Mouse (Mus musculus): ENCODE results near the gene Ckm. TPM values are rescaled to one million over a fixed set of nuclear protein-coding genes. Genes with fewer than 3 reads are reported as not detected.

Ckm gene
- polyA plus RNA-seq (2014; fragmentation: Illumina TruSeq; extraction: RNeasy Lipid Tissue Mini Kit (QIAGEN cat#74804); ENCODE audit: low replicate concordance), result not detected

GRCm38 (mm10) chr7:19404476-19404875 is at the start of gene Ckm:
Ckm (plus strand) TSS chr7:19404776.

DNA sequence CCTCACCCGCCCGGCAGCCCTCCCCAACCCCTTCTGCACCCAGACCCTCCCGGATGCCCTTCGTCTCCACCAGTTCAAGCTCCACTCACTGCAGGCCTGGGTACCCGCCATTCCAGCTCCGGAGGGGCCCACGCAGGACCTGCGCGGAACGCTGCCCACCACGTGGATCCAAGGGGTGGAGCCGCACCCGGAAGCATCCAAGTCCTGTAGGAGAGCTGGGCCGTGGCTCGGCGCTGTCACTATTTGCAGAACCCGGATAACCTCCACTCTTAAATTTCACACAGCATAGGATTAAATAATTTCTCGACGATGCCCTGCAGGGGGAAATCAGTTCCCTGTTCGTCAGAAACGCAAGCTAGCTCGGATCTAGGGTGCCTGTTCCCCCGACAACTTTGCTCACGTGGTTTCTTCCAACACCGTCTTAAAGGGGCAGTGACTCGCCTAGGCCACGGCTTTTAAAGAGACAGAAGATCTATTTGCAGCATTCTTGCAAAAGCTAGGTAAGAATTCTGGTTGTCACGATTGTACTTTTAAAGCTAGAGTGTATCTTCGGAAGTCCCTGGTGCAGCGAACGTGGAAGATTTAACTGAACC is 45.2 kb upstream of the Ckm start, which contains the start of the genes Cd3eap and Ppp1r13l:
Cd3eap (minus strand) TSS at position 185 of the 593 bp plus-strand sequence.
Ppp1r13l (plus strand) TSS at position 451 of the 593 bp plus-strand sequence.

DNA sequence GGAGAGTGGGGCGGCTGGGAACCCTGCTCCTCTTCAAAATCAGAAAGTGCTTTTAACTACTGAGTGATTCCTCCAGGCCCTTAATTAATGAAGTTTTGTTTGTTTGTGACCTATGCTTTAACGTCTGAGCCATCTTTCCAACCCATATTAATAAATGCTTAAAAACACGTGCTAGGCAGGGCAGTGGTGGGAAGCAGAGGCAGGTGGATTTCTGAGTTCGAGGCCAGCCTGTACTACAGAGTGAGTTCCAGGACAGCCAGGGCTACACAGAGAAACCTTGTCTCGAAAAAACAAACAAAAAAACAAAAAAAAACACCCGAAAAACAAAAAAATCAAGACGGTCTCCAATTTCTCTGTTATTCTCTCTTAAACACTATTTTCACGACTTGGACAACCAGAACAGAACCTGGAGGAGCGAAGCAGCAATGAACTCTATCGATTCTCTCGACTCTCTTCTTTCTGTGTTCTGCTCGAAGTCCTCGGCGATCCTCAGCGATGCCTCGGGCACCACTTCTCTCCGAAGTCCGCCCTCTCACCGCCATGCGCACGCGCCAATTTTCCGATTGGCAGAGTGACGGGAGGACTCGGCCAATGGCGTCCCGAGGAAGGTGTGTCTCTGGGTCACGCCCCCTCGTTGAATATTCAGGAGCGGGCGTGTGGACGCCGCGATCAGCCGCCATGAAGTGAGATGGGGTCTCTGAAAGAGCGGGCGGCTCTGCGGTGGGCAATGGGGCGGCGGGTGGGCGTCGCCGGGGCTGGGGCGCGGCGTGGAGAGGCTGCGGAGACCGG is 23.0 kb upstream of the Ckm start, which contains the start of gene Ercc2:
Ercc2 (plus strand) TSS at position 634 of the 789 bp plus-strand sequence.

DNA sequence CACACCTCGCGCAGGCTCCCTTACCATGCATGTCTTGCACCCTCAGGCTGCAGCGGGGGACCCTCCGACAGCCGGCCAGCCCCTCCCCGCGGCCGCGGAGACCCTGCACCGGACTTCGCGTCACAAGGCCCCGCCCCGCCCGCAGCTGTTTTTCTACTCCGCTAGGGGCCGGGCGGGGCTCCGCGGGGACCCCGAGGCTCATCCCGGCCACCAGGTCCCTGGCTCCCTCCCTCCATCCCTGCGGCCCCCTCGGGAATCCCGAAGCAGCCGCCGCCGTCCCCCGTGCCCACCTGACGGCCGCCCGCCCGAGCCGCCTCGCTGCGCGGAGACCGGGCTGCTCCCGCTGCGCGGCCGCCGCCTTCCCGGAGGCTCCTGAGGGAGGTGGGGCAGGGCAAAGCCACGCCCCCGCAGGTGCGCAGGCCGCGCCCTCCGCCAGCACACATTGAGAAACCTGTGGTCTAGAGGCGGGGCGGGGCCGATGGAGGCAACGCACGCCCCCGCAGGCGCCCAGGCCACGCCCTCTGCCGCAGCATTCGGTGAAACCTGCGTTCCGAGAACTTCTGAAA is 762 bp upstream of the Ckm start, which contains the start of gene Klc3:
Klc3 (minus strand) TSS at position 374 of the 566 bp plus-strand sequence.

DNA sequence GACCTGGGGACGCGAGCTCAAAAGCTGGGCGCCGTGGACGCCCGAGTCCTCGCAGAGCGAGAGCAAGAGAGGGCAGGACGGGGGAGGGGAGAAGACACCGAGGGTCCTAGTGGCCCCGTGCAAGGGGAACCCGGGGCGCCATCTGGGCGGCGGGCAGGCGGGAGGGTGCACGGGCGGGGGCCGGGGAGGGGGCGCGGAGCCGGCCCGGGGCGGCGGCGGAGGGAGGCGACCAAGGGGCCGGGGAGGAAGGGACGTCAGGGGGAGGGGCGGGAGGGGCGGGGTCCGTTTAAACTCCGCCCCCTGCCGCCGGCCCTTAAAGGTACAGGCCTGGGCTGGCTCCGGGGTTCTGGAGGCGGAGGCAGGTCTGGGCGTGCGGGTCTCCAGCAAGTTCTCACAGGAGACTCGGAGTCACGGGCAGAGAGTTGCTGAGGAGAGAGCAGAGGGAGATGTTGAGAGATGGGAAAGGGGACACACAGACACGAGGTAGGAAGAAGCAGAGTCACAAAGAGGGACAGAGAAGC is 54.1 kb downstream of the Ckm start, which contains the start of gene Mark4:
Mark4 (minus strand) TSS at position 231 of the 521 bp plus-strand sequence.

DNA sequence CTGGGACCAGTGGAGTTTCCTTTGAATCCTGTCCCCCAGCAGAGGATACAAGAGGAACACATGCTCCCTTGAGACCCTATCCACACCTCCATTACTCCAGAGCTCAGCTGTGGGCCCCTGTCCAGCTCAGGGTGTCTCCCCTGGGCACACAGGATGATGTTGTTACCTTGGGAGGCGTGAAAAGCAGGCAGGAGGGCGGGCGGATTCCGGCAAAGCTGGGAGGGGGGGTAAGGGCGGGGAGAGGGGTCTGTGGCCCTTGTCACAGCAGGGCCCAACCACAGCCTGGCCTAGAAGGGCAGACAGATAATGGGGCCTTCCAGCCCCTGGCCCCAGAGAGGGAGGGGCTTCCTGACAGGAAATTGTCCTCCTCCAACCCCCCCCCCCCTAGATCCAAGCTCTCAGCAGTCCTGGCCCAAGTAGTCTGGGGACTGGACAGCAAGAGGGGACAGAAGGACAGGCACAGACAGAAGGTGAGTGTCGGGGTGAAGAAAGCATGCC is 58.4 kb downstream of the Ckm start, which contains the start of gene Exoc3l2:
Exoc3l2 (plus strand) TSS at position 448 of the 498 bp plus-strand sequence.

Other genes with a start within 250 kb of the Ckm start
- gene Gipr, start 238.6 kb upstream of the Ckm start, polyA plus RNA-seq (2014; fragmentation: Illumina TruSeq; extraction: RNeasy Lipid Tissue Mini Kit (QIAGEN cat#74804); ENCODE audit: low replicate concordance), result 0.22 TPM
- gene Eml2, start 228.4 kb upstream of the Ckm start, polyA plus RNA-seq (2014; fragmentation: Illumina TruSeq; extraction: RNeasy Lipid Tissue Mini Kit (QIAGEN cat#74804); ENCODE audit: low replicate concordance), result not detected
- 1.4 TPM for gene Gpr4, start 192.2 kb upstream of the Ckm start, polyA plus RNA-seq (2014; fragmentation: Illumina TruSeq; extraction: RNeasy Lipid Tissue Mini Kit (QIAGEN cat#74804); ENCODE audit: low replicate concordance)
- 6.8 TPM for gene Opa3, start 176.4 kb upstream of the Ckm start, polyA plus RNA-seq (2014; fragmentation: Illumina TruSeq; extraction: RNeasy Lipid Tissue Mini Kit (QIAGEN cat#74804); ENCODE audit: low replicate concordance)
- 48.9 TPM for gene Vasp, start 133.0 kb upstream of the Ckm start, polyA plus RNA-seq (2014; fragmentation: Illumina TruSeq; extraction: RNeasy Lipid Tissue Mini Kit (QIAGEN cat#74804); ENCODE audit: low replicate concordance)
- gene Ppm1n, start 124.7 kb upstream of the Ckm start, polyA plus RNA-seq (2014; fragmentation: Illumina TruSeq; extraction: RNeasy Lipid Tissue Mini Kit (QIAGEN cat#74804); ENCODE audit: low replicate concordance), result 4.2 TPM
- not detected for gene Rtn2, start 122.2 kb upstream of the Ckm start, polyA plus RNA-seq (2014; fragmentation: Illumina TruSeq; extraction: RNeasy Lipid Tissue Mini Kit (QIAGEN cat#74804); ENCODE audit: low replicate concordance)
- gene Fosb, start 94.7 kb upstream of the Ckm start, polyA plus RNA-seq (2014; fragmentation: Illumina TruSeq; extraction: RNeasy Lipid Tissue Mini Kit (QIAGEN cat#74804); ENCODE audit: low replicate concordance), result 0.67 TPM
- gene Ercc1, start 60.0 kb upstream of the Ckm start, polyA plus RNA-seq (2014; fragmentation: Illumina TruSeq; extraction: RNeasy Lipid Tissue Mini Kit (QIAGEN cat#74804); ENCODE audit: low replicate concordance), result not detected
- 0.26 TPM for gene Cd3eap, start 45.3 kb upstream of the Ckm start, polyA plus RNA-seq (2014; fragmentation: Illumina TruSeq; extraction: RNeasy Lipid Tissue Mini Kit (QIAGEN cat#74804); ENCODE audit: low replicate concordance)
- not detected for gene Ppp1r13l, start 45.0 kb upstream of the Ckm start, polyA plus RNA-seq (2014; fragmentation: Illumina TruSeq; extraction: RNeasy Lipid Tissue Mini Kit (QIAGEN cat#74804); ENCODE audit: low replicate concordance)
- gene Ercc2, start 22.8 kb upstream of the Ckm start, polyA plus RNA-seq (2014; fragmentation: Illumina TruSeq; extraction: RNeasy Lipid Tissue Mini Kit (QIAGEN cat#74804); ENCODE audit: low replicate concordance), result not detected
- not detected for gene Klc3, start 672 bp upstream of the Ckm start, polyA plus RNA-seq (2014; fragmentation: Illumina TruSeq; extraction: RNeasy Lipid Tissue Mini Kit (QIAGEN cat#74804); ENCODE audit: low replicate concordance)
- 0.19 TPM for gene Mark4, start 54.0 kb downstream of the Ckm start, polyA plus RNA-seq (2014; fragmentation: Illumina TruSeq; extraction: RNeasy Lipid Tissue Mini Kit (QIAGEN cat#74804); ENCODE audit: low replicate concordance)
- not detected for gene Exoc3l2, start 58.6 kb downstream of the Ckm start, polyA plus RNA-seq (2014; fragmentation: Illumina TruSeq; extraction: RNeasy Lipid Tissue Mini Kit (QIAGEN cat#74804); ENCODE audit: low replicate concordance)
- 3.4 TPM for gene Bloc1s3, start 103.6 kb downstream of the Ckm start, polyA plus RNA-seq (2014; fragmentation: Illumina TruSeq; extraction: RNeasy Lipid Tissue Mini Kit (QIAGEN cat#74804); ENCODE audit: low replicate concordance)
- not detected for gene Trappc6a, start 103.6 kb downstream of the Ckm start, polyA plus RNA-seq (2014; fragmentation: Illumina TruSeq; extraction: RNeasy Lipid Tissue Mini Kit (QIAGEN cat#74804); ENCODE audit: low replicate concordance)
- not detected for gene Nkpd1, start 113.1 kb downstream of the Ckm start, polyA plus RNA-seq (2014; fragmentation: Illumina TruSeq; extraction: RNeasy Lipid Tissue Mini Kit (QIAGEN cat#74804); ENCODE audit: low replicate concordance)
- 0.22 TPM for gene Ppp1r37, start 158.3 kb downstream of the Ckm start, polyA plus RNA-seq (2014; fragmentation: Illumina TruSeq; extraction: RNeasy Lipid Tissue Mini Kit (QIAGEN cat#74804); ENCODE audit: low replicate concordance)
- not detected for gene Zfp296, start 172.5 kb downstream of the Ckm start, polyA plus RNA-seq (2014; fragmentation: Illumina TruSeq; extraction: RNeasy Lipid Tissue Mini Kit (QIAGEN cat#74804); ENCODE audit: low replicate concordance)
- gene Gemin7, start 172.8 kb downstream of the Ckm start, polyA plus RNA-seq (2014; fragmentation: Illumina TruSeq; extraction: RNeasy Lipid Tissue Mini Kit (QIAGEN cat#74804); ENCODE audit: low replicate concordance), result 6.5 TPM
- gene Clasrp, start 199.7 kb downstream of the Ckm start, polyA plus RNA-seq (2014; fragmentation: Illumina TruSeq; extraction: RNeasy Lipid Tissue Mini Kit (QIAGEN cat#74804); ENCODE audit: low replicate concordance), result 3.5 TPM
- gene Relb, start 224.7 kb downstream of the Ckm start, polyA plus RNA-seq (2014; fragmentation: Illumina TruSeq; extraction: RNeasy Lipid Tissue Mini Kit (QIAGEN cat#74804); ENCODE audit: low replicate concordance), result 3.6 TPM